Mouse (Mus musculus) retina, postnatal 1 day (tissue): Measurements from ENCODE around the gene Eps8.

Source experiments
- DNase-seq: peaks from one replicate; pipeline ENCODE4 v3.0.0-alpha.2; 2012

Eps8 gene

GRCm38 (mm10) chr6:137565454-137565853, 89.2 kb downstream of the Eps8 start:
- DNase-seq: no peak

GRCm38 (mm10) chr6:137560358-137560859, 94.3 kb downstream of the Eps8 start:
- DNase-seq: no peak

DNA sequence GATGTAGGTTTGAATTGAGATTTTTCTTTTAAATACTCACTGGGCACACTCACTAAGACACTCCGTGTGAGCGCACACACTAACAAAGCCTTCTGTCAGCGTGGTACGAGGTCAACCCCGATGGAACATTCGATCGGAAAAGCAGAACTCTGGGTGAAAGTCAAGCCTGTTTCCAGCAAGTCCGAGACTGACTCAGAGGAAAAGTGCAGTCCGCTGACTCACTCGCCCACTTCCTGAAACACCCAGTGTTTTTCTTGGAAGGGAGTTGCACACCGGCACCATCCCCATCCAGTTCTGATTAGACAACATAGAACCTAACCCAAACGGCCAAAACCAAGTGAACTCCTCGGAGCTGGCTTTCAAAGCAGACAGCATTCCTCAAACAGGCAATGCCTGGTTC, 95.8 kb downstream of the Eps8 start:
- DNase-seq: no peak

DNA sequence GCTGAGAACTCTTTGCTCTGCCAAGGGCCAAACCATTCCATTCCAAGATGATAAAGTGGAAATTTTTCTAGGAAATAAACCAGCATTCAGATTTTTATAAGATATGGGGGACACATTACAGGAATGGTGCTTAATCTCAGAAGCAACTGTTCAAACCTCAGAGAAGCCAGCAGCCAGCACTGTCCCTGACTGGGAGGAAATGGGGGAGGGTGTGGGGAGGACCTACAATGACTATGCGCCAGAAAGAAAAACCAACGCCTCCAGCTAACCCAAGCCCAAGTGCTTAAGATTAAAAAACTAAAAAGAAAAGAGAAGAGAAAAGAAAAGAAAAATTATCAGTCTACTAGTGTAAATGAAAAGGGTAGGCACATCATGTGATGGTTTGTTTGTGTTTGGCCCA, 97.0 kb downstream of the Eps8 start:
- DNase-seq: no peak

DNA sequence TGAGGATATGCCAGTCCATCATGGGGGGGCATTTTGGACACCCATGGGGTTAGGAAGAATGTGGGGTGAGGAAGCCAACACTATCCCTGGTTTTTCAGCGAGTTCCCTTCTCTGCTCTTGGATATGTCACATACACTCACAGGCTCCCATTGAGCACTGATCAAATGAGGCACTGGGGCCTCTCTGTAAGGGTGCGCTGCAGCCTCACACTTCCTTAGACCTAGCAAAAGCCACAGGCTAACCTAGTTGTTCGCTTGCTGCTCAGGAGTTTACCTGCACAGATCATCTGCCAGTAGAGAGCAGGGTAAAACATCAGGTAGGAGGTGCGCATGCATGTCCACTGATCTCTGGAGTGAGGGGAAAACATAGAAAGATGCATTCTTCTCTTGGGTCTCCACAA, 97.5 kb downstream of the Eps8 start:
- DNase-seq: no peak

GRCm38 (mm10) chr6:137556636-137557035, 98.0 kb downstream of the Eps8 start:
- no peak for DNase-seq

- no peak for DNase-seq
Observed at GRCm38 (mm10) chr6:137550181-137550580, 104.5 kb downstream of the Eps8 start.

DNA sequence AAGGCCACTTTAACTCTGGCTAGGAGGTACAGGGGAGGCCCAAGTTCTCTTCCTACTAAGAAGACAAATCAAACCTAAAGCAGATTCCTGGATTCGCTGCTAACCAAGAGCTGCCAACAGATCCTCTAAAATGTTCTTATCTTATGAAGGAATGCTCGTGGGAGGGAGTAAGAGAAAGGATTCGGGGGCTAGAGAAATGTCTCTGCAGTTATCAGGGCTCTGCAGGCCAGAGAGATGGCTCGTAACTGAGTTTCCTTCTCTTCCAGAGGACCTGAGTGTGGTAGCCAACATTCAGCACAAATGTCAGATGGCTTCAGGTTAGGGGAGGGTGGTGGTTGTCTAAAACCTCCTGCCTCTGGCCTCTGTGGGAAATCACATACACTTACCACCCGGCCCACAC, 106.1 kb downstream of the Eps8 start:
- DNase-seq: no peak

DNA sequence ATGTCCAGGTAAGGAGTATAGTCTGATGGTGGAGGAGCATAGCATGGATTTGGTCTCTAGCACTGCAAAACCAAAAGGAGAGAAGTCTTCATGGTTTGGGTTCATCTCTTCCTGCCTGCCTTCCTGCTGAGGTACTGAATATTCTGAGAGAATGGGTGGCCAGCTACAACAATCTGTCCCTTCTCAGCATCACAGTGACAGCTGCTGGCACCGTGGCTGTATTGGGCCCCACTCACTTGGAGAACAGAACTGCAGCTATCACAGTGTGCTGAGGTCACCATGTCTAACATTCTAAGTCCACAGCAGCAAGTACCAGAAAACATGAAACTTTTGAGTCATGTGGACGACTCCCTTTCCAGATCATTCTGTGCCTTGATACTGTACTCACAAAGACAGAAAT, 107.1 kb downstream of the Eps8 start:
- DNase-seq: no peak

DNA sequence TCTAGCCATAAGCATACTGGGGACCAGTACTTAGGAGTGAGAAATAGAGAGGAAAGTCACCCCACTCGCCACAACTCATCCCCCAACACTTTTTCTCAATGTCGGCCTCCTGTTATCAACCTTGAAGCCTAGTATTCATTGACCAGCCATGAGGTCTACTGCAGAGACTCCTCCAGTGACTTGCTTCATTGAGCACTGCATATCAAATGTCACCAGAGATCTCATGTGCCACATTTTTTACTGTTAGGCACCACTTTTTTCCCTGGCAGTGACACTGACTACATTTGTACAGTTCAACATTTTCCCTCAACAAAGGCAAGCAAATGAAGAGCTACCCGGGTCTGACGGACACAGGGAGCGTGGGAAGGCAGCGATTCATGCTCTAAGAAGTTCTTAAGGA, 108.6 kb downstream of the Eps8 start:
- DNase-seq: no peak

GRCm38 (mm10) chr6:137545341-137545740, 109.3 kb downstream of the Eps8 start:
- no peak for DNase-seq

DNA sequence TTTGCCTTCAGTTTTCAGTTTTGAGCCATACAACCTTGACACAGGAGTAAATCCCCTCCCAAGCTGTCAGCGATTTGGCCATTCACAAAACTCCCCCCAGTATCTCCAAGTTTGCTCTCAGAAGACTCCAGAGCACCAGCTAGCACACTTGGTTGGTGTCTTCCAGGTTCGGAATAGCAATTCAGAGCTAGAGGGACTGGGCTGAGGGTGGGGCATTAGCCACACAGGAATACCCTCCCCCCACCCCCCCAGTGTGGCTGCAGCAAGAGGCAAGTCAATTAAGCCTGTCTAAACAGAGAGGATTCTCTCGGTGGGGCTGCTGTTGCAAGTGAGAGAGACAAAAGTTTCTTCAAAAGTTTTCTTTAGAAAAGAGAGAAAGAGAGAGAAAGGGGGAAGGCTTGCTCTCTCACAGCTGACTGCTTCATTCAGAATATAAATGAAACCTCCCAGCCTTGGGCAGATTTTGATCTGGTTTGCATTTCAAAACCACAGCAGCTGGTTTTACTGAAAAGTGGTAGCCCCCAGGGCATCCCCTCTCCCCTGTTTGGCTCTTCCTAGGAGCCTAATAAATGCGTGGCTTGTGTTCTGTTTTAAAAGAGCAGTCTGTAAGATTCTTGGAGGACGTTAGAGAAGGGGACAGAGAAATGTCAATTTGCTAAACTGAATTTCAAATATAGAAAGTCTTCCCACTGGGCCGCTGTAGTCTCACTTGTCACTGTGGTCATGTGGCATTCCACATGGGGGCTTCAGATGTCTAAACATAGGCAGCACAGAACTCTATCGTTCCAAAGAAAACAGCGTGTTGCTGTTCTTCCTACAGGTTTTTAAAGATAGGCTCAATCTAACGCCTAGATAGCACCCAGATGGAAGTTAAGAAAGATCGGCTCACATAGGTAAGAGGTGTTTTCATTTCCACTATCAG, 112.2 kb downstream of the Eps8 start:
- peak; percentile 16 for DNase-seq

GRCm38 (mm10) chr6:137541216-137542176, 113.2 kb downstream of the Eps8 start:
- no peak for DNase-seq

GRCm38 (mm10) chr6:137540800-137541199, 113.9 kb downstream of the Eps8 start:
- DNase-seq: no peak

- no peak for DNase-seq
Observed at GRCm38 (mm10) chr6:137540346-137540745, 114.3 kb downstream of the Eps8 start.

GRCm38 (mm10) chr6:137539219-137539618, 115.5 kb downstream of the Eps8 start:
- DNase-seq: no peak

DNA sequence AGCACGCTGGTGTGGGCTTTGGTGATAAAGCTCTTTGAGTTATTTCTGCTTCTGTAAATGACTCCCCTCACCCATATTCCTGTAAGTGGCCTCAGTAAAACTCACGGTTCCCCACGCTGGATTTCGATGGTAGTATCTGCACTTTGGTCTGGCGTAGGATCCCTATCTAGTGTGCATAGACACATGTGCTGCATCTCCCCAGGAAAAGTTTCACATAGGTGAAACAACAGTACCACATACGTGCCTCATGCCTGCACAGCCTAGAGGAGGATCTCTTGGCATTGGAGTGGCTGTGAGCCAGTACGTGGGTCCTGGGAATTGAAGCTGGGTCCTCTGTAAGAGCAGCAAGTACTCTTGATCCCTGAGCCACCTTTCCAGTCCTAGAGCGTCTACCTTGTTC, 121.9 kb downstream of the Eps8 start:
- DNase-seq: no peak

DNA sequence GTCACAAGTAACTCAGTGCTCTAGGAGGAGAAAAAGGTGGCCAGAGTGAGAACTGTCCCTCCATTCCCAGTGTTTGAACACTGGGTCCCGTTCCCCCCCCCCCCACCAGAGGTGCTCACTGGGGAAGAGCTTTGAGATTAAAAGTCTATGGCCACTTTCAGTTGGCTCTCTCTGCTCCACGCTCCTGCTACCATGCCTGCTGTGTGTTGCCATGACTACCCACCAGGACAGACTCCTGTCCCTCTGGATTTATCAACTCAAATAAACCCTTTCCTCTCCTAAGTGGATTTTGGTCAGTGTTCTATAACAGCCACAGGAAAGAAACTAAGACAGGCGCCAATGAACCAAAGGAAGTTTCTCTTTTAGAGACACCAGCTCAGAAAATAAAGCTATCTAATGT, 128.9 kb downstream of the Eps8 start:
- peak; percentile 35 for DNase-seq

GRCm38 (mm10) chr6:137520343-137520704, 134.4 kb downstream of the Eps8 start:
- DNase-seq: no peak

DNA sequence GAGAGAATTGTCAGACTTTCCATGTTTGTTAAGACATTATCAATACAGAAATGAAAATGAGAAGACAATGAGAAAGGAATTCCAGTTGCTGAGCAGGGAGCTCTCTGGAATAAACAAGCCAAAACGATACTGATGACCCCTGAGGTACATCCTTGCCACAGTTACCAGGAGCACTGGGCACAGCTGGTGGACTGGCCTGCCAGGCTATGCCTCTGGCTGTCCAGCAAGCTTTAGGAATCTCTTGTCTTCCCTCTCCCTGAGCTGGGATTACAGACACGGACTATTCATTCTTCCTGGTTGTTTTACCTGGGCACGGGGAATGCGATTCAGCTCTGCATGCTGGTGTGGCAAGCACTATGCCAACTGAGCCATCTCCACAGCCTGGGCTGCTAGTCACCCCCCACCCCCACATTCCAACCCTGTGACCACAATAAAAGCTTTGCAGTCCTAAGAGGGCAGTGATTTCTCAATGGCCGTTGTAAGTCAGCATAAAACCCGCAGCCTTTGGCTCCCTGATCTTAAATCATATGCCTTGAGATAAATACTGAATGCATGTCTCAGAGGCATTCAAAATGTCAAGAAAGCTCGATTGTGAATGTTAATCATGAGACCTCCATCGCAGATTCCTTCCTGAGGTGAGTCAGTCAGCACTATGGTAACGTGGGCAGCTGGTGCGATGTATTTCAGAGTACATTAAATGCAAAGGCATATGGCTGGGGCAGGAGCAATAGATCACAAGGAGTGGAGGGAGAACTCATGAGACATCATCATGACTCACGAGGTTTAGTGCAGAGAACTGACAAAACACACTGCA, 134.9 kb downstream of the Eps8 start:
- no peak for DNase-seq

DNA sequence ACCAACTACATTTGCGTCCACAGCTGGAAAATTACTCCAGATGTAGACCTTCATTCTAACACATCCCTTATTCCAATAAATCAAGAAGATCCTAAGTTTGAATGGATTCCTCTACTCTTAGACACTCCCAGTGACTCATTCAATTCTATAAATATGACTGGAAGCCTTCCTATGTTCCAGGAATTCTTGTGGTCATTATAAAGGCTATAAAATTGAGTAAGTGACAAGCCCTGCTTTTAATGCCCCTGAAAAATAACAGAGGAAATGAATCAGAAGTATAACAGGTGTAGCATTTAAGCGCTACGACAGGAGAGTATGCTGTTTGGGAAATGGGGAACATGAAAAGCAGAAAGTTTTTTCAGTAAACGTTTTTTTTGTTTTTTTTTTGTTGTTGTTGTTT, 139.8 kb downstream of the Eps8 start:
- DNase-seq: no peak

GRCm38 (mm10) chr6:137512753-137513152, 141.9 kb downstream of the Eps8 start:
- DNase-seq: no peak
